Mouse (Mus musculus) left cerebral cortex, adult 8-10 months (tissue): ENCODE results near the gene Gtf2a2. TPM values are rescaled to one million over a fixed set of nuclear protein-coding genes. Genes with fewer than 3 reads are reported as not detected.
"Not testable (repeated sequence)": the region's sequence is repeated elsewhere in the genome, so short reads cannot be mapped to it uniquely, and the experiment has no call there.

Experiments
- DNase-seq, 2 experiments: peaks; one replicate each; pipeline ENCODE4 v3.0.0; 2022; ENCODE audit warnings: low spot score in 2 of 2
- total RNA-seq, 4 experiments: library from RNA; stranded (reverse); gene quantifications; 2 replicates each; pipeline ENCODE4 v1.2.4; 2022

The Gtf2a2 gene
- total RNA-seq, 4 experiments from 2014 or later = 46.0 to 59.2 (median 52.4) TPM

DNA sequence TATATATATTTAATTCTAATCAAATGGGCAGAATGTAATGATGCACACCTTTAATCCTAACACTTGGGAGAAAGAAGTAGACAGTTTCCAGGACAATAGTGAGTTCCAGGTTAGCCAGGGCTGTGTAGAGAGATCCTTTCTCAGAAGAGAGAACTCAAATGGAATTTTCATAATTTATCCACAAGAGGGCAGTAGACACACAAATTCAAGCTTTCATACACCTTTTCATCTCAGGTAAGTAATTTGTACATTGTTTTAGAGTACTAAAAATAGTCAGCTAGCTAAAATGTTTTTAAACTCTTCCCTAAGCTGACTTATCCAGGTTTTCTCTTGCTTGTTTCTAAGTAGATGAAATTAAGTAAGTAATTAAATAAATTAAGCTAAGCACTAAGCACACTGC, 6.5 kb downstream of the Gtf2a2 start:
- DNase-seq = no peak

DNA sequence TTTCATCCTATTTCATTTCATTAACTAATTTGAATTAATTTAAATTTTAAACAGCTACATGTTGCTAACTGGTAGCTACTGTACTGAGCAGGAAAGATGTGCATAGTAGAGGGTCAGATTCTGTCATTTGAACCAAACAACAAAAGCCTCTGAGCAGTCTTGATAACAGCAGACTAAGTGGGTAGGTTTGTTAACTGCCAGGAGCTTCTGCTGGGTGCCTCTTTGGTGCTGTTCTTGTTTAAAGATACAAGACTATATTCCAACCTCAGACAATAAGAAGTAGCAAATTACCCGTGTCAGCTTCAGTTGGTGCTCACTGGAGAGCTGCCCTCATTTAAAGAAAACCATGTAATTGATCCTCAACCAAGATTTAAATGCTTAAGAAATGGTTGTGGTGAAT, 9.3 kb downstream of the Gtf2a2 start:
- DNase-seq = no peak

DNA sequence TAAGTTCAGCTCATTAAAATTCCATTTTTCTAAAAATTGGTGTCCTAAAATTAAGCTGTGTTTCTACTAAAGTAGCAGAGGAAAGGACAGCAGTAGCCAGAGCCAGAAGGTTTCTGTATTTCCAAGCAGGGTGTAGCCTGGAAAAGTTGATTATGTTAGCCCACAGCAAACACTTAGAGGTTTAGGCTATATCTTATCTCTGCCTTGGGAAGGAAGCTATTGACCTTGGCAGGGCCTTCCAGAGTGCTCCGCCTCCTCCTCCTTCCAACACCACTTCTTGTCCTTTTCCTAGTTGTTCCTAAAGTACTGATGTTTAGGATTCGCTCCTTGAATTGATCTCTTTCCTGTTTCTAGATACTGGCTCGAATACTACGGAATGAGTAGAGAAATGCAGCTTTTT, 9.7 kb downstream of the Gtf2a2 start:
- no peak for DNase-seq

DNA sequence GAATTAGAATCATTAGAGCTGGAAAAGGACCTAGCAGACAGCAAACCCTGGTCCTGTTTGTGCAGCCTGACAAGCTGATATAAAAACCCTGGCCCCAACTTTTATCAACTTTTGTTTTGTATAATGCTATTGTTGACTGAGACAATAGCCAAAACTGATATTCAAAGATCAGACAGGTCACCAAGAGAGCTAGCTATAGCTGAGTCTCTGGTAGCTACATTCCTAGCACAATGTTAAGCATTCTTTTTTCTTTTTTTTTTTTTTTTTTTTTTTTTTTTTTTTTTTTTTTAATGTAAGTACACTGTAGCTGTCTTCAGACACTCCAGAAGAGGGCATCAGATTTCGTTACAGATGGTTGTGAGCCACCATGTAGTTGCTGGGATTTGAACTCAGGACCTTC, 11.3 kb downstream of the Gtf2a2 start:
- DNase-seq = not testable (repeated sequence)

DNA sequence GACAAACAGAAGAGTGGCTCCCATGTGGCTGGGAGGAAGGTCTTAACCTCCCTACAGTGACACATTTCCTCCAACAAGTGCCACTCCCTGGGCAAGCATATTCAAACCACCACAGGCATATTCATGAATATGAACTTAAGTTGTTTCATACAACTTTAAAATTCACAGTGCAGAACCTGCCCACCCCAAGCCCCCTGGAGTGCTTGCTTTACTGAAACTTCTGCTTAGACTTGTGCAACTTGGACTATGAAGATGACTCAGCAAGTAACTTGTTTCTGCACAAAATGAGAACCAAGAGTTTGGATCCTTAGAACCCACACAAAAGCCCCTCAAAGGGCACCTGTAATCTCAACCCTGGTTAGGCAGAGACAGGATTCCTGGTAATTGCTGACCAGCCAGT, 12.3 kb downstream of the Gtf2a2 start:
- no peak for DNase-seq

DNA sequence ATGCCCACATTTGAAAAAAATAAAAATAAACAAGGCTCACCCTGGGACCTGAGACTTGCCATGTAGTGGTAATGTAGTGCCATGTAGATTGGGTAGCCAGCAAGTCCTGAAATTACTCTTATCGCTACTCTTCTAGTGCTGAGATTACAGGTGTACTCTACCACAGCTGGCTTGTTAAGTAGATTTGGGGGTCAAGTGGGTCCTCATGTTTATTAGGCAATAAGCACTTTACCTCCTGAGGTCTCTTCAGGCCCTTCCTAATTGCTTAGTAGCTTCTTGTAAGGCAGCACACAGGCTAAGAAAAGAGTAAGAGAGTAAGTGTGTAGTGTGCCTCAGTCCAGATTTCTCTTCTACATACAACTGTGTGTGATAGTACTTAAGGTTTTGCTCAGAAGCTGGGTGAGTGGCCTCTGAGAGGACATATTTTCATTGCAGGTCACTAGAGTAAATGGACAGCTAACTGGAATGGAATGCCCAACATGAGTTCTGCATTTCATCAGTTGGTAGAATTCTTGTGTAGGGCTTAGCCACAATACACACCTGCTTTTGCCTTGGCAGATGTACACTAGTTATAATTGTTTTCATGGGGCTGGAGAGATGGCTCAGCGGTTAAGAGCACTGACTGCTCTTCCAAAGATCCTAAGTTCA, 13.1 kb downstream of the Gtf2a2 start:
- no peak for DNase-seq

DNA sequence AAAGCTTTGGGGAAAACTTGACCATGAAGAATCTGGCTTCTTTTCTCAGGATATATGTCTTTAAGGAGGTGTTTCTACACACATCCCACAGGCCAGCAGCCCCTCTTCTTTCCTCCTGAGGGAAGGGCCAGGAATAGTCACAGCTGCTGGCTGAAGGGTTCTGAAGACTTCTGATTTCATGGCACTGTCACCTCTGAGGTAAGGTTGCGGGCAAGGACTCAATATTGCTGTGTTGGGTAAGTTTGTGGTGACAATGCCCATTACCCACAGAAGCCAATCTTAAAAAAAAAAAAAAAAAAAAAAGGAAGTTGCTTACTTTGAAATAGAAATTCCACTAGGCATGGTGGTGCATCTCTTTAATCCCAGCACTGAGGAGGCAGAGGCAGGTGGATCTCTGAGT, 19.8 kb downstream of the Gtf2a2 start:
- DNase-seq = no peak

DNA sequence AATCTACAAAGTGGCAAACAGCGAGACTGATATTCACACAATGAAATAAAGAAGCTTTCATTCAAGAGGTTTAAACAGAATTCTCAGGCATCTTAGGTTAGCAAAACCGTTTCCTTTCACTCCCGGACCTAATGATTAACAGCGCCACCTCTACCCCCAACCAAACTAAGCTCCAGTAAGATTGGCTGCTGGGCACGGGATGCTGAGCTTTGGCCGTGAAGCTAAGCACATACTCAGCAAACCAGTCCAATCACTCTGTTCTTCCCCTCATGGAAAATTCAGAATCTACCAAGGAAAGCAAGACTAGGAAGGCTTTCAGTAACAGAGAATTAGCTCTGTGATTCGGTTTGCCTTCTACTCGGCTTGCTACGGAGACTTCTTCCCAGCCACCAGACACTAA, 20.7 kb downstream of the Gtf2a2 start:
- DNase-seq = no peak

DNA sequence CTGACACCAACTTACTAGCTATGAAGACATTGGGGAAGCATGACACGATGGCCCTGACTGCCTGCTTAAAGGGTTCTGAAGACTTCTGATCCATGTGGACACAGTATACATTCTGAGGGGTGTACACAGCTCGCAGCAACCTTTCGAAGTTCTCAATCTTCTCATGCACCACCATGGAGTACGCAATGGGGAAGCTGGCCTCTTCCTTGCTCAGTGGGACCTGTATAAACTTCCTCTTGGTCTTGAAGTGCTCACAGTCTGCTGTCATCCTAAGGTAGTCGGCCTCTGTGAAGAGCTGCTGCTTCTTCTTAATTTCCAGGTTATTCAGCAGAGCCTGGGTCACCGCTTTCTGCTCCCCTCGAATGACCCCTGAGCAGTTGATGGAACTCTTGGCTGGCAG, 22.4 kb downstream of the Gtf2a2 start:
- DNase-seq = no peak

DNA sequence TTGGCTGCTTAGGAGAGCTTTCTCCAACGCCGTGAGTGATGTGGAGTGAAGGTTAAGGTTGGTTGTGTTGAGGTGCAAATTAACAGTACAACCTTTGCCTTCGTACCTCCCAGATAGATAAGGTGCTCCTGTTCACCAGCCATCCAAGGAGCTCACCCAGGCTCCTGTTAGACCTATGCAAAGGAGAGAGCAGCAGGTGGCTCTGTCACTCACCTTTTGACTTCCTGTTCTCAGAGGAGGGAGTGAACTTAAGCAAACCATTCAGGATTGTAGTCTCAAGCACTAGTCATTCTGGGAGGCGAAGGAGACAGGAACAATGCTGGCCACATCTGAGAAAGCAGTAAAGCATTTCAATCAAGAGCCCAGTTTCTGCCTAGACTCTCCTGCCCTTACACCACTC, 24.3 kb downstream of the Gtf2a2 start:
- no peak for DNase-seq

DNA sequence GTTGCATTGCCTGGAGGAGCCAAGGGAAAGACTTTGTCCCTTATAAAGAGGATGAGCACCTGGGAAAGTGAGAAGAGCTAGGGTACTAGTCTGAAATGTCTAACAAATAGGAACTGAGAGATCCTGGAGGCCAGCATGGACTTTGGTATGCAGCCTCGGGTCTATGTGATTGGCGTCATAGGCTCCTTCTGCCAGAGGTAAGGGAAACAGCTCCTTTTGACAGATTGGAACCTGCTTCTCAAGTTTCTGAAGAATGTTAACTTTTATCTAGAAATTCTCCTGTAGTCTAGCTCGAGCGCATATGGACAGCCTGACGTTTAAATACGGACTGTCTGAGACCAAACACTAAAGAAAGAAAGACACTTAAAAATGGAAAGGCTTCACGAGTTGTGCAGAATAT, 25.6 kb downstream of the Gtf2a2 start, which contains the start of gene Gcnt3:
TSS of gene Gcnt3 (minus strand) at position 101 of the 400 bp plus-strand sequence.
- DNase-seq = no peak

DNA sequence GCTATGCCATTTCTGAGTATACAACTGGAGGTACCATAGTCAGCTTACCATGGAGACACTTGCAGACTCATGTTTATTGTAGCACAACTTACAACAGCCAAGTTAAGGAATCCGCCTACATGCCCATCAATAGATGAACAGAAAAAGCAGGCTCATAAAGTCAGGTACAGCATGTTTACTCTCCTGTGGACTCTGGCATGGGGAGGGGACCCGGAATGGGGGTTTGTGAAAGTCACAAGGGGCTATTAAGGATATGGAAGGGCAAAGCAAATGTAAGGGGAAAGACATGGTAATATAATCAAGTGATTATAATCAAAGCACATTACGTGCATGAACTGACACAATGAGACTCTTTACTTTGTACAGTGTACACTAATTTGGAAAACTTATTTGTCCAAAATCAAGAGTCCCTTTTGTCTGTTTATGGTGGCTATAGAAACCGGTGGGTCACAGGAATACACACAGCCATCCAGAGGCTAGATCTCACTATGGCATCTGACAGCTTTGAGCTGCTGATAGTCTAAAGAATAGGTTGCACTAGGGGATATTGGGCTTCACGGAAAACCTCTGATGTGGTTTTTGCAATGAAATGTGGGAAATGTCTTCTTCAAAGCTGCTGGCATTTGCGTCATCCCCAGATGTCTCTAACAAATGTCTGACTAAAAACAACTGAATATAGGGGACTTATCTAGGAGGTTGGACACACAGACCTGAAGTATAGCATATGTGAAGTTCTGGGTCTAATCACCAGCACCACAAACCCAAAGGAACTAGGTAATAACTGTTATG, 27.4 kb downstream of the Gtf2a2 start:
- no peak for DNase-seq

DNA sequence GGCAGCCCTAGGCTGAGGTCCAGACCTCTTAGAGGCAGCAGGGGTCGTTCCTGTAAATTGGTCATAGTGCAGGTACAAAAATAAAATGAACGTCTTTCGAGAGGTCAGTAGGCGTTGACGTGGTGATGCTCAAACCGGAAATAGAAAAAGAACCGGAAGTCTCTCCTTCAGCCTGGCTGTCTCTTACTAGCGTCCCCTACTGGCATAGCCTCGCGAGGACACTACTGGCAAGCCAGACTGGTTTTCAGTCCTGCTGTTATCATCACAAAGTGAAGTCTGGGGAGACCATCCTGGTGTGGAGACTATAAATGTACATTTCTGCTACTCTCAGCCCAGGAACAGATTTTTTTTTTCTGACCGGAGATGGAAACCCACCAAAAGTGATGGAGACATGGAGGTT, 28.2 kb downstream of the Gtf2a2 start:
- no peak for DNase-seq

DNA sequence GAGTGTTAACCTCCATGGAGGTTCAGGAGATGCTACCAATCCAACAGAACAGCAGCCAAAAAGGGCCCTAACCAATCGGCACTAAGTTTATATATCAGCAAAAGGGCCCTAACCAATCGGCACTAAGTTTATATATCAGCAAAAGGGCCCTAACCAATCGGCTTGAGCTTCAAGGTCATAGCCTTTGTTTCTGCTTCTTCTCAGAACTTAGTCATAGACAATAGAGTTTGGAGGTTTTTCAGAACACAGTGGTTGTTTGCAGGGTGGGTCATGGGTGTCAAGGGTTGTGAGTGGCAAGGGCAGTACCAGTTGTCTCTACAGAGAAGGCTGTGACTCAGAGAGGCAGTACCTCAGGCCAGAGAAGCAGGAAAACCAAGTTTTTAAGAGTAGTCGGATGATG, 29.8 kb downstream of the Gtf2a2 start:
- DNase-seq = no peak

DNA sequence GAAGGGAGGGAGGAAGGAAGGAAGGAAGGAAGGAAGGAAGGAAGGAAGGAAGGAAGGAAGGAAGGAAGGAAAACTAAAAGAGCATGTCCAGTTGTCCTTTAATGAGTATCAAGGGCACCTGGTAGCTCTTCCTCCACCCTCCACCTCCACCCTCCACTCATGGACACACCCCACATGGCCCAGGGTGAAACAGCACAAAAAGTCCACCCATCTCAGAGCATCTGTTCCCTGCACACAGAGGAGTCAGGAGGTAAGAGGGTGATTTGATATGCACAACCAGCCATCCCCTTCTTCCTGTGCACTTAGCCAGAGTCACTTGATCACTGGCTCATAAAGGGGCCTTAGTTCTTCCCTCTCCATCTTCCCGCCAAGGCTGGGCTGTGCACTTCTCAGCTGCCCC, 30.6 kb downstream of the Gtf2a2 start:
- no peak for DNase-seq

DNA sequence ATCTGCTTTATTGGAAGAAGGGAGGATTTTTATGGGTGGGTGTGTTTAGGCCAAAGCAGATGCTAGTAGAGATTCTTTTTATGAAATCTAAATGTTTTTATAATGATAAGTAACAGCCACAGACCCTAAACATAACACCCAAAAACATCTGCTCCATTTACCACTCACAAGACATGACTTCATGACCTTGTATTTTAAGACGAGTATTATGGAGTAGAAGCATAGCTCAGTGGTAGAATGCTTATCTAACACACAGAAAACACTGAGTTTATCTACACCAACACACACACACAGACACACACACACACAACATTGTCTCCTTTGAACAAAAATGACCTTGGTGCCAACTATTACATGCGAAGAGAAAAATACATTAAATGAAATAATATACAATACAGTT, 32.5 kb downstream of the Gtf2a2 start:
- DNase-seq = no peak

DNA sequence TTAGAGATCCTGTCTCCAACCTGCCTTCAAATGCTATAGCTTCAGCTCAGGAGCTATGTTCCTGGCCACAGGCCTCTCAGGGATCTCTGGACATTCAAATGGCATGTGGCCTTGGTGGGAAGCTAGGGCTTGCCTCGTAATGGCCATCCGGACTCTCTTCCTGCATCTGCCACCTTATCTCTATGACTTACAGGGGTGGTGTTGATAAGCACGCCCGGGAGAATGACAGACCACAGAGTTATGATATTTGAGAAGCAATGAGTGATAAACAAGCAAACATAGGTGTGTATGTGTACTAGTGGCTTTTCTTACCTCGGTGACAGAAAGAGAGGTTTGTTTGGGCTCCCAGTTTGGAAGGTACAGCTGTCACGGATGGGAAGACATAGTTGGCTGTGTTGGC, 33.9 kb downstream of the Gtf2a2 start:
- no peak for DNase-seq

DNA sequence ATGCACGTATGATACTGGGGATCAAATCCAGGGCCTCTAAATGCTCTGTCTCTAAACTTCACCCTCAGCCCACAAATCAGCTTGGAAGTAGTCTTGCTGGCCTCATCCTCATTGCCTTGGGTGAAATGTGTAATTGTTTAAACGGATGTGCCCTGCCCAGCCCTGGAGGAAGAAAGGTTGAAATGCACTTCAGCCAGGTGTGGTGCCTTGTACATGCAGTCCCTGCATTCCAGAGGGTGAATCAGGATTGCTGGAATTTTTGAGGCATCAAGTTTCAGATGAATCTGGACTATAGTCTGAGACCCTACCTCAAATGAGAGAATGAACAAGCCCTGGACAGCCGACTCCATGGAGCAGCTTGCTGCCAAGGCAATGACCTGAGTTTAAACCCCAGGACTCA, 35.5 kb downstream of the Gtf2a2 start:
- DNase-seq = no peak

DNA sequence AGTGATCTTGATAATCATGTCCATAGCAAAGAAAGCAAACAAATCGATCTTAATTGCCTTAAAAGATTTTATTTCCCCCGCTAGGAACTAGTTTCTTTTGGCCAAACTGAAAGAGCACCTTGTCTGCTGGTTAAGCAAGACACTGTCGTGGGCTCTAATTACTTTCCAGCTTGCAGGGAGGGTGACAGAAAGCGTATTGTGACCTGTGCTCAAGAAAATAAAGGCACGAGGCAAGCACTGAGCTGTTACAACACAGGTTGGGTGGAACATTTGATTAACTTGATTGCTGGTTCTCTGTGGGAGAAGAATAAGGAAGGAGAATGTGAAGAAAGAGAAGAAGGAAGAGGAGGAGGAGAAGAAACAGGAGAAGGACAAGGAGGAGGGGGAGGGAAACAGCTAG, 35.9 kb downstream of the Gtf2a2 start:
- no peak for DNase-seq

DNA sequence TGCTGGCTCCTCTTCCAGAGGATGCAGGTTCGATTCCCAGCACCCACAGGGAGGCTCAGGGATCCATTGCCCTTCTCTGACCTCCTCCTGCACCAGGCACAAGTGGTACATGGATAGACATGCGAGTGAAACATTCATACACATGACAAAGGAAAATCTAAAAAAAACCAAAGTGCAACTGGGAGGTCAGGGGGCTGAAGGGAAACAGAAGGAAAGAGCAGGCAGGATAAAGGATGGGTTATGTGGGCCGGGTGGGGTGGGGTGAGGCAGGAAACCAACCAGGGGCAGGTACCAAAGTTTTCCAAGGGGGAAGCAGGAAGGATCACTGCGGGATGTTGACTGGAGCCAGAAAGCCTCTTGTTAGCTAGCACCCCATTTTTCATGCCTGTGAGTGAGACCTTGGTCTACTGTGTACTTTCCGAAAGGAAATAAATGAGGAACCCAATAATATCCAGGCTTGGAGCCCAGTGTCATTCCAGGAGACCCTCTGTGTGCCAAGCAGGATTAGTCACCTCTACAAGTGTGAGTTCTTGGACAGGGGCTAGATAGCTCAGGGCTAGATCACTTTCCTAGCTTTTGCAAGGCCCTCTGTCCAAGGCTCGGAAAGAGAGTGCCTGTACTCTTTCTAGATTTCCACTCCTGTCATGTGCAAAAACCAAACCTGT, 36.5 kb downstream of the Gtf2a2 start:
- no peak for DNase-seq

DNA sequence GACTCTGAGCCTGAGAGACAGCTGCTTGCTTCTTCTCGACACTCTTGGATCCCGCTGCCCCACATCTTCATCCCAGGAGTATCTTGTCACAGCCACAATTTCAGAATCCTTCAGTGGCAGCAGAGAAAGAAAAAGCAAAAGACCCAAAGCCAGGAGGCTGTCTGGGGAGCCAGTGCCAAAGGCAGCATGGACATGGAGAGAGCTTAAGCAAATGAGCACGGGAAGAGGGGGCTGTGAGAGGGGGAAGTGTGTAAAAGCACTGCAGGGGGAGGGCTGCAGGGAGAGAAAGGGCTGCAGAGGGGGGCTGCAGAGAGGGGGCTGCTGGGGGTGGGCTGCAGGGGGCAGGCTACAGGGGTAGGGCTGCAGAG, 37.0 kb downstream of the Gtf2a2 start:
- DNase-seq = no peak

DNA sequence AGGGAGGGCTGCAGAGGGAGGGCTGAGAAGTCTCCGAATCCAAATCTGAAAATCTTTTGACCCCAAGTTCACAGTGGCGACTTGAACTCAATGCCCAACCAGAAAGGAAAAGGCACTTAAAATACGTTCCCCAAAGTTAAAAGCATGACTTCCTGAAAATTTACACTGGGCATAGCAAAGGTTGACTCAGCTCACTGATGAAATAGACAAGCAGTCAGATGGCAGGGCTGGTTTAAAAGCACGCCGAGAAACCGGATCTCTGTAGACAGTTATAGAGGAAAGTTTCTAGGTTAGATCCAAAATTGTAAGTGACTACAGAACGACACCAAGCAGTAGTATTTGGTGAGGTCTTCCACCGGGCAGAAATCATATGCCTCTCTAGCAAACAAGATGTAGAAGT, 37.5 kb downstream of the Gtf2a2 start:
- DNase-seq = no peak

DNA sequence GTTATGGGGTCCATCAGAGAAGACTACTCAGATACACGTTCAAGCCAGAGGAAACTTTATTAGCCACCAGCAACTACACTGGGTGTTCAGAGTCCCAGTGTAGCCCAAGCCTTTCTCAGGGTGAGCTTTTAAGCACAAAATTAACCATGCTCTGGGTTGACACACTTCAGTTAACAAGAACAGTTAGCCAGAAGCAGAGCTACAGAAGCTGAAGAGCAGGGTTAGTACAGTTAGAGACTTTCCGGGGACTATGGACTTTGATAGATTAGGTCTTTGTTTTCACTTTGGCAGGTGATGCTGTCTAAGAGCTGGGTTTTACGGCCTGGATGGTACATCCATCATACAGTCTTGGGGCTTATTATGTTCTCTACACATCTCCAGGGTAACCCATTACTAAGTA, 40.4 kb downstream of the Gtf2a2 start:
- no peak for DNase-seq
